Mouse (Mus musculus) heart, embryonic 14.5 days (tissue): ENCODE measurements around the gene Dnajc13. TPM values are rescaled to one million over a fixed set of nuclear protein-coding genes. Genes with fewer than 3 reads are reported as not detected.

Experiments used
- ATAC-seq: fragments of 200-750 bp; cut with Nextera tagmentation; 2 replicates; pipeline ENCODE4 v1.8.0; 2017; ENCODE audit warnings: low read depth, moderate TSS enrichment; ENCODE audit not compliant: insufficient number of reproducible peaks, insufficient read depth, low FRiP score
- H3K27ac ChIP-seq, 2 experiments: fragments of 200-500 bp in 1 of 2; fragments of 300-500 bp in 1 of 2; sonication (generic) in 1 of 2; replicated peaks in 1 of 2; 2 replicates each; pipeline ENCODE4 v1.5.1; 2012 to 2014; ENCODE audit warnings: low read depth in 2 of 2, low read length in 2 of 2, control low read depth in 1 of 2, mild to moderate bottlenecking in 1 of 2, mixed read lengths in 1 of 2; ENCODE audit not compliant: control insufficient read depth in 1 of 2, insufficient read depth in 1 of 2
- H3K27me3 ChIP-seq: fragments of 300-500 bp; sonication (generic); 2 replicates; pipeline ENCODE4 v1.6.1; 2014; ENCODE audit warnings: mild to moderate bottlenecking, low read length, control low read depth; ENCODE audit not compliant: control insufficient read depth, insufficient read depth
- H3K36me3 ChIP-seq: fragments of 300-500 bp; sonication (generic); 2 replicates; pipeline ENCODE4 v1.6.1; 2014; ENCODE audit warnings: mild to moderate bottlenecking, control low read depth, low read length, mixed read lengths; ENCODE audit not compliant: control insufficient read depth, insufficient read depth
- H3K4me1 ChIP-seq, 2 experiments: fragments of 200-500 bp in 1 of 2; fragments of 300-500 bp in 1 of 2; sonication (generic) in 1 of 2; 2 replicates each; pipeline ENCODE4 v1.6.1; 2012 to 2014; ENCODE audit warnings: low read length in 2 of 2, control low read depth in 1 of 2, mixed read lengths in 1 of 2; ENCODE audit not compliant: control insufficient read depth in 2 of 2, insufficient read depth in 2 of 2
- H3K4me2 ChIP-seq: fragments of 300-500 bp; sonication (generic); 2 replicates; pipeline ENCODE4 v1.6.1; 2014; ENCODE audit warnings: mild to moderate bottlenecking, low read length
- H3K4me3 ChIP-seq, 2 experiments: fragments of 200-500 bp in 1 of 2; fragments of 300-500 bp in 1 of 2; sonication (generic) in 1 of 2; 2 replicates each; pipeline ENCODE4 v1.5.1; 2012 to 2014; ENCODE audit warnings: low read length in 2 of 2, mild to moderate bottlenecking in 2 of 2, control low read depth in 1 of 2, low read depth in 1 of 2, moderate library complexity in 1 of 2; ENCODE audit not compliant: control insufficient read depth in 1 of 2, insufficient read depth in 1 of 2
- H3K9ac ChIP-seq: fragments of 300-500 bp; sonication (generic); 2 replicates; pipeline ENCODE4 v1.6.1; 2014; ENCODE audit warnings: mild to moderate bottlenecking, low read length
- H3K9me3 ChIP-seq: fragments of 300-500 bp; sonication (generic); 2 replicates; pipeline ENCODE4 v1.6.1; 2016; ENCODE audit warnings: low read length, control low read depth; ENCODE audit not compliant: control insufficient read depth
- WGBS: fragments of 180-500 bp; shearing (Covaris S2); extraction: QIAGEN DNeasy Blood & Tissue Kit; methylation state at CpG from one replicate; pipeline ENCODE4 v1.1.7; 2014; 5-methylcytosine and 5-hydroxymethylcytosine counted together
- polyA plus RNA-seq: library from polyadenylated mRNA; unstranded; fragments of >200 nt; fragmentation: Nextera tagmentation; extraction: Ambion mirVana; gene quantifications from 2 replicates; pipeline ENCODE4 v1.2.1, GENCODE M21; 2014

Gene Dnajc13
- polyA plus RNA-seq, 1 experiment from 2014 or later: 15.5 TPM

DNA sequence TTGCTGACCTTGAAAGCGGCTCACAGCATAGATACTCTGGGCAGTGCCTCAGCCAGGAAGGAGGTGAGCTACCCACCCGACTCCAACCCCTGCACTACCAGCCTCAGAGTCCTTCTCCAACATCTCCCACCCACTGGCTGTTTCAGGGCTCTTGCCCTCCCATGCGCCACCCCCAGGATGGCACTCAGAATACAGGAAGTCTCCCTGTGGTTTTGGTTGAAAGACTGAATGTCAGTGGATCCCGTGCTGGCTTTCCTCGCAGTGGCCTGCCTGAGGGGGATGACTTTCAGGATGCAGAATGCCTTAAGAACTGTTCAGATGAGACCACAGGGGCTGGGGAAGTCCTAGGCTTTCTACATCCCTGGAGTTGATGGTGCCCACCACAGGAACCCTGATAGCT lies 139.6 kb downstream of the Dnajc13 start:
- Histone ChIP-seq H3K9me3 (no peaks in the 10 kb centered on the region), H3K4me3 (no peak overlapping the region), H3K4me2 (no peak overlapping the region), H3K27me3 (no peaks in the 10 kb centered on the region), H3K27ac (no peak overlapping the region), H3K36me3 (no peaks in the 10 kb centered on the region), H3K9ac (no peak overlapping the region), H3K4me1 (no peaks in the 10 kb centered on the region)
- 66% methylated on average over 5 of the region's 5 CpGs for WGBS
- no peak for ATAC-seq

- no peak for ATAC-seq
- Histone ChIP-seq H3K36me3 (no peaks in the 10 kb centered on the region), H3K9ac (no peak overlapping the region), H3K4me2 (no peak overlapping the region), H3K4me3 (no peak overlapping the region), H3K27ac (0 out of 4 replicates have a peak overlapping the region, but pooled peaks have one; percentile 3 to 30), H3K9me3 (peaks cover 8% of the 10 kb centered on the region; the same call in 1 of the 2 replicates), H3K4me1 (peaks cover 0 to 6% of the 10 kb centered on the region in 2 experiments; a peak in 1 of 4 replicates), H3K27me3 (no peaks in the 10 kb centered on the region)
- WGBS: 92% methylated on average over 5 of the region's 5 CpGs
These were observed 153.6 kb downstream of the Dnajc13 start for GRCm38 (mm10) chr9:104109151-104109550.

GRCm38 (mm10) chr9:104108571-104109143 lies 154.1 kb downstream of the Dnajc13 start:
- Histone ChIP-seq H3K4me2 (no peak overlapping the region), H3K9me3 (peaks cover 8% of the 10 kb centered on the region; the same call in 1 of the 2 replicates), H3K4me1 (peaks cover 0 to 6% of the 10 kb centered on the region in 2 experiments; a peak in 1 of 4 replicates), H3K36me3 (no peaks in the 10 kb centered on the region), H3K9ac (no peak overlapping the region), H3K4me3 (no peak overlapping the region), H3K27ac (peak overlapping the region; percentile 30 to 69; a peak in 2 of 4 replicates), H3K27me3 (no peaks in the 10 kb centered on the region)
- peak; percentile 26; the same call in 1 of the 2 replicates for ATAC-seq
- 58% methylated on average over 2 of the region's 2 CpGs for WGBS

- 23% methylated on average over 6 of the region's 6 CpGs for WGBS
- no peaks in the 10 kb centered on the region for H3K27me3 ChIP-seq
- no peak overlapping the region for H3K4me3 ChIP-seq
- H3K27ac ChIP-seq: peak overlapping the region in 1 of 2 experiments; percentile 51; a peak in 1 of 4 replicates
- H3K4me1 ChIP-seq: peaks cover 0 to 6% of the 10 kb centered on the region in 2 experiments; a peak in 1 of 4 replicates
- H3K9ac ChIP-seq: no peak overlapping the region
- H3K9me3 ChIP-seq: peaks cover 8% of the 10 kb centered on the region; the same call in 1 of the 2 replicates
- ATAC-seq: no peak
- H3K4me2 ChIP-seq: no peak overlapping the region
- H3K36me3 ChIP-seq: no peaks in the 10 kb centered on the region
These were observed 155.2 kb downstream of the Dnajc13 start for GRCm38 (mm10) chr9:104107482-104107881.

DNA sequence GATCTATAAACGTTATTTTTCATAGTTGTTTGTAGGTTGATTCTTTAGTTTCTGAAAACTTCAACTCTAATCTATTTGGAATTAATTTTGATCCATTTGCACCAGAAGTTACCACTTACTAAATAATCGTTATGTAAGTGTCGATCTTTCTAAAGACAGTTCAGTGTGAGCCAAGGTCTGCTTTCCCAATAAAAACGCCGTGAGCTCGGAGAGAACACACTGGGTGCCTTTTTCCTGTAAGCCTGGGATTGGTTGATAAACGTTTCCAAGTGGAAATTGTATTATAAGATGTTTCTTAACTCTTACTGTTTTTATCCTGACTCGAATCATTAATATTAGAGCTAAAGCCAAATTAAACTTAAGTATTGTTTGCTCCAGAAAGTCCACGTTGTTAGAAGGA lies 155.8 kb downstream of the Dnajc13 start:
- ATAC-seq: no peak
- H3K36me3 ChIP-seq: no peaks in the 10 kb centered on the region
- H3K27me3 ChIP-seq: no peaks in the 10 kb centered on the region
- H3K4me1 ChIP-seq: peaks cover 2 to 7% of the 10 kb centered on the region in 2 experiments; a peak in 2 of 4 replicates
- H3K9me3 ChIP-seq: peaks cover 7% of the 10 kb centered on the region; the same call in 1 of the 2 replicates
- WGBS: 64% methylated on average over 9 of the region's 9 CpGs
- no peak overlapping the region for H3K4me2 ChIP-seq
- H3K9ac ChIP-seq: no peak overlapping the region
- H3K27ac ChIP-seq: 0 out of 4 replicates have a peak overlapping the region, but pooled peaks of 1 of the 2 experiments have one; percentile 11
- no peak overlapping the region for H3K4me3 ChIP-seq

DNA sequence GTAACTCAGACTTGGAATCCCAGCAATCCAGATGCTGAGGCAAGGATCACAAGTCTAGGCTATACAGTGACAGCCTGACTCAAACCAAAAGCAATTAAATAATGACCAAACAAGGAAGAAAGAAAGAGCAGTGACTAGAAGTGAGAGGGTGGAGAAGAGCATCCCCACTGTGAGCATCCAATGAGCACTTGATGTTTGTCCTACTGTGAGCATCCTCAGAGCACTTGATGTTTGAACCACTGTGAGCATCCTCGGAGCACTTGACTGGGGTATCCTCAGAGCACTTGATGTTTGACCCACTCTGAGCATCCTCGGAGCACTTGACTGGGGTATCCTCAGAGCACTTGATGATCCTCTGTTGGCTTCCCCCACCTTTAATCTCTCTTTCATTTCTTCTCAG lies 157.7 kb downstream of the Dnajc13 start:
- no peak overlapping the region for H3K4me2 ChIP-seq
- no peak overlapping the region for H3K4me3 ChIP-seq
- no peak for ATAC-seq
- no peaks in the 10 kb centered on the region for H3K9me3 ChIP-seq
- H3K9ac ChIP-seq: no peak overlapping the region
- WGBS: 77% methylated on average over 2 of the region's 2 CpGs
- H3K4me1 ChIP-seq: peaks cover 5 to 12% of the 10 kb centered on the region in 2 experiments; a peak in 3 of 4 replicates
- H3K27me3 ChIP-seq: no peaks in the 10 kb centered on the region
- no peak overlapping the region for H3K27ac ChIP-seq
- no peaks in the 10 kb centered on the region for H3K36me3 ChIP-seq

DNA sequence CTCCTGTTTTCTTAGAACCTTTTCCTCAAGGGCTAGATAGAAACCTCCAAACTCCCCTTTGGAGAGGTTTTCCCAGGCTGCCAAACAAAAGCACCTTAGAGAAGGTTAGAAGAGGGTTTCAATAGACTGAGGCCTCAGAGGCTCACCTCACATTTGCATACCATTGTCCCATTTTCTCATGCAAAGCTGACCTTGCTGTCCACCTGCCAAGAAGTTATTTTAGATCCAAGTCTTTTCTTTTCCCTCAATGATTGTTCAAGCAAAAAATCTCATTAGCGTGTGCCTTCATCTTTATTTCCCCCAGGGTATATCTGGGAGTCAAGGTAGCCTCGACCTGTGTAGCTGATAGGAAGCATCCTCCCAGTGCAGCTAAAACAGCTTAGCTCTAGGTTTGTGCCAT lies 159.8 kb downstream of the Dnajc13 start:
- Histone ChIP-seq H3K4me1 (peaks cover 5 to 12% of the 10 kb centered on the region in 2 experiments; a peak in 3 of 4 replicates), H3K27ac (no peak overlapping the region), H3K27me3 (no peaks in the 10 kb centered on the region), H3K4me2 (no peak overlapping the region), H3K4me3 (no peak overlapping the region), H3K9me3 (no peaks in the 10 kb centered on the region), H3K36me3 (no peaks in the 10 kb centered on the region), H3K9ac (no peak overlapping the region)
- 70% methylated on average over 2 of the region's 2 CpGs for WGBS
- no peak for ATAC-seq
